Mouse (Mus musculus): ENCODE data around the gene Fbxw7. TPM values are rescaled to one million over a fixed set of nuclear protein-coding genes. Genes with fewer than 3 reads are reported as not detected.

Gene Fbxw7
- total RNA-seq (2021), result 10 to 100 TPM; 41.9 to 45.6 TPM

DNA sequence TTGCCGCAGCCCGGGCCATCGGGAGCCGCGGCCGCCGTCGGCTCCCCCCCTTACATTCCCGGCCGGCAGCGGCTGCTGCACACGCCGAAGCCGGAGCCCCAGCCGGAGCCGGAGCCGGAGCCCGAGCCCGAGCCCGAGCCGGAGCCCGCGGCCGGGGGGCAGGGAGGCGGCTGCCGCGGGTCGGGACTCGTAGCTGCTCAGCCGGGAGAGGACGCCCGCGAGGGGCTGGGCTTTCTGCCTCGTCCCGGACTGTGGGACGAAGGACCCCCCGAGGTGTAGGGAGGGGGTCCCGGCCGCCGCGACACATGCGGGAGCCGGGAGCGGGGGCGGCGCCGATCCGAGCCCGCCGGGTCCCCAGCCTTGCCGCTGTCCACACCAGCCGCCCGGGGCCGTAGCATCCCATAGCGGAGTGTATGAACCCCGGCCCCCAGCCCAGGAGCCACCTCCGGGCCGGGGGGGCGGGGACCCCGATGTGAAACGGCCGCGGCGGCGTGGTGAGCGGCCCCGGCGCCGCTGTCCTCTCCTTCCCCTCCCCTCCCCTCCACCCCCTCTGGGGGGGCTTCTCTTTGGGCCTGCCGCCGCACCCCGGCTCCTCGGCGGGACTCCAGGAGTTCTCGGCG lies at the start of gene Fbxw7:
TSS of gene Fbxw7 (plus strand) at position 507 of the 620 bp plus-strand sequence.
- DNase-seq, result peak; percentile 36

DNA sequence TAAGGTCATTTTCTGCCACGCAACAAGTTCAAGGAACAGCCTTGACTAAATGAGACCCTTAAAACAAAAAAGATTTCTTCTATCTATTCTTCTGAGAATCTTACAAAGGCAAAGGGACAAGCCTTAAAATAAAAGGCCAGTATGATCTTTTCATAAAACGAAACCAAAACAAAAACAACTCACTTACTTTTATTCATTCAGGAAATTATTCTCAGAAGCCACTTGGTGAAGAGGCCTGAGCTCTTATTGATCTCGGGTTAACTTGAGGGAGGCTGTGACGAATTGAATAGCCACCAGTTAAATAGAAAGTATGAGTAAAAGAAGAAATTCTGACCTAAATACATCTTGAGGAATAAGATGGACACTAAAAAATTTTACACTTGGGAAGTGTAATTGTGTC lies 46.1 kb upstream of the Fbxw7 start:
- no peak for DNase-seq

DNA sequence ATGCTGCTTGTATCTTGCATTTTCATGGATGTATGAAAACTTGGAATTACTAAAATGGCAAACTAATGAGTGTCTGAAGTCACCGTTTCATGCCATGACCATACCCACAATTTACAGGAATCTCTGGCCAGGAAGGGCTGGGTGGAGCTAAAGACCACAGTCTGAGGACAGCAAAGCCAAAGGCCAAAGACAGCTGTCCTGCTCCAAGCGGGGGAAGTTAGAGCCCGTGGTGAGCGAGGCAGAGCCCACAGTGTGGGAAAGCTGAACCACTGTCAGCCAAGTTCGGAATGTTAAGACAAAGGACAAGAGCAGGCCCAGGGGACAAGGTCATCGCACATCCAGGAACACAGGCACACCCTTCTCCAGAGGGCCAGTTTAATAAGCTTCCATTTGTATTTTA lies 45.7 kb upstream of the Fbxw7 start:
- no peak for DNase-seq

DNA sequence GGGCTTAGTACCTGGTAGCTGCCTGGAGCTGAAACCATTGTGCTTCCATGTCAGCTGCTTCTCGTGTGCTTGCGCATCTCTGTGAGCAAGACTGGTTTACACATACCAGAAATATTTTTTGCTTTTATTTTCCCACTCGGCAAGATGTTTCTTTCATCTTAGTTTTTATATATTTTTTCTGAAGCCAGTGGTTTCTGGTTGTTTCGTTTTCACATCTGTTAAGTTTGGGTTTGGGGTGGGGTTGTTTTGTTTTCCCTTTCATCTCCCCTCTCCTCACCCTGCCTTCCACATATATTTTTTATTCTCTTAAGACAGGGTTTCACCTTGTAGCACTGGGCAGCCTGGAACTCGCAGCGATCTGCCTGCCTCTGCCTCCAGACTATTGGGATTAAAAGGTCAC lies 44.5 kb upstream of the Fbxw7 start:
- DNase-seq, result no peak

DNA sequence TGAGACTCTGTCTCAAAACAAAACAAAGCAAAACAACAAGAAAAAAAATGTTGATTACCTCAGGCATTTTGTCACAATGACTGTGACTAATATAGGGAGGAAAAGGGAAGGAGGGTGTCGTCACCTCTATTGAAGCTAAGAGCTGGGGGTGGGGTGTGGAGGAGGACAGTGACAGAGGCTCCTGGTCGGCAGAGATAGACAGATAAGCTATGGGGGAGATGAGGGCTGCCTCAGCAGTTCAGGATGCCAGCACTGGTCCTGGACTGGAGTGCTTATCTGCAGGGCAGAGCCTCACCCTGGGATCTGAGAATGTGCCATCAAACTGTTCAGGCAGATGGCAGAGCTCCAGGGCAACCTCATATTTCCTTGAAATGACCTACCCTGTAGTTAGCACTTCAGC lies 43.1 kb upstream of the Fbxw7 start:
- DNase-seq, result no peak

DNA sequence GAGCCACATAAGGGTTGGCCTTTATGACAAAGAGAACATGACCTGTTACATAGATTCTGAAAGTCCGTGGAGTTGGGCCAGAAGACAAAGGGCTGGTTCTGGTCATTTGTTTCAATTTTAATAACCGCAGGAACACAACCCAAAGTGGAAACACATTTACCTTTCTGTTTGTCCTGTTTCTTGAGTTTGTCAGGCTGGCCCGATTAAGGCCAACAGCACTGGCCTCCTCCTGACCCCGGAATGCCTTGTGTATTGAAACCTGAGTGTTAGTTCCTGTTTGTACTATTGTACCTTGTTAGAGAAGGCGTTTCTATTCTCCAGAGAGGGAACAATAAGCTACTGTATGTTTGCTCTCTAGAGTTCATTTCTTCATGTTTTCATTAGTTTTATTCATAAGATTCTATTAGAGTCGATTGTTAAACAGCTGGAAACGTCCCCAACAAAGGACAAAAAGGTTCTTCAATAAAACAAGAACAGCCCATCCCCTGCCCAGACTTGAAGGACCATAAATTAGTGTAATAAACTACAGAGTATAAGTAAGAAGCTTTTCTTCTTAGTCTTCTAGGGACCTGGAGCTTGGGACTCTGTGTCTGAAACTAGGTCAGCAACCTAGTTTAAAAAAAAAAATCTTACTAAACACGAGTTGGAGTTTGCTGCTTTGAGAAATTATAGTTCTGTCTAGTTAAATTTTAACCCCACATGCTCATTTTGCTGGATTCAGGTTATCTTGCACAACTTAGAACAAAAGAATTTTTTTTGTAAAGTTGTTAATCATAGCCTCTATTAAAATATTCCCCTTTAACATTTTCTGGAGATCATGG lies 40.6 kb upstream of the Fbxw7 start:
- no peak for DNase-seq

DNA sequence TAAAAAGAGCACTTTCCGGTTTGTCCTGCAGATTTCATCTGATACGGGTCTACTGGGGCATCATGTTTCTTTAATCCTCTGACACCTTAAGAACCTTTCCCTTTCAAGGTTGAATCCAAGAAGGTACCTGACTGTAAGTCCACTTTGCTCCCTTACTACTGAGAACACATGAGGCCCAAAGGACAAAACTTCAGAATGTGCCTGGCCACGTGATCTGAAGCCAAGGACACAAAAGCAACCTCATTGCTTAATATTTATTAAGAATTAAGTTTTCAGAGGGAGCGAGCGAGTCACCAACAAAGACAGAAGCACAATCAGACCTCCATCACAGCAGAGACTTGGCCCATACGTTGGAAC lies 40.0 kb upstream of the Fbxw7 start:
- DNase-seq, result no peak

DNA sequence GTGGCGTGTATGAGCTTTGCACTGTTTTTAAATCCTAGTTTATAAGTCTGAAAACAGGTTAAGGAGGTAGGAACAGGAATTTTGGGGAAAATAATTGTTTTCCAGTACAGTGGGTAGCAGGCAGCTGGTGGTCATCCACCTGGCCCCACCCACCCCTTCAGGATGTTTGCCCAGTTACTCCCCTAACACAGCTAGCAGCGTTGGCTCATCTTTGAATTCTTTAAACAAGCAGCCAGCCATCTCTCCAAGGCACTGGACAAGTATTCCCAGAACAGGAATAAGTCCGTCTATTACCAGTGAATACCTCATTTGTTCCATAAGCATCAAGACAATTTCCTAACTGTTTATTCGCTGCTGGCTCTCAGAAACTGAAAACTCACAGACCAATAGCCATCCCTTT lies 39.5 kb upstream of the Fbxw7 start:
- no peak for DNase-seq

DNA sequence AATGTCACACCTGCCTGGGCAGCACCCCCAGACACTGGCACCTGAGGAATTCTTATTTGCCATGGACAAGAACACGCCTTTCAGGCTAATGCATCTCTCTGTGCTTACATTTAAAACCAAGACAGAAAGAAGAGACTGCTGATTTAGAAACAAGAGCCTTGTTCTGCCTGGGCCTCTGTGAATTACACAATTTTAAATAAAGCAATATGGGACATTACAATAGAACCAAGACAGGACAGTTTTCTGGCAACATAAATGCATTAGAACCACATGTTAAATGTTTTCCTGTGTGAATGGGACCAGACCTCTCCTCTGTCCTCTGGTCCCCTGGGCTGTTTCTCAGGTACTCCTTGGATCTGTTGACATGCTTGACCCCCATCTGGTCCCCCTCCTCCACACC lies 39.0 kb upstream of the Fbxw7 start:
- DNase-seq, result no peak

DNA sequence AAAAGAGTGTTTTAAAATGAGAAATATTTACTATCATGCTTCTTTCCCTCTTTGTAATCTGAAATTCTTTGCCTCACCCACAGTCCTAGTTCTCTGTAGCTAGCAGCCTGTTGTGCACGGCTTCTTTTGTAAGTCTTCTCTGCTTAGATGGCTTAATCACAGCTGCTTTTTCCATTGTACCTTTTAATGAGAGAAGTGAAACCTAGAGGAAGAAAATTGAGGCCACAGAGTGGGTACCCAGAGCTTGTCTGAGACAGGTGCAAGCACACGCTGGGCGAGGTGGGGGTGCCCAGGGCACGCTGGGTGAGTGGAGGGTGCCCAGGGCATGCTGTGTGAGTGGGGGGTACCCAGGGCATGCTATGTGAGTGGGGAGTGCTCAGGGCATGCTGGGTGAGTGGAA lies 27.2 kb upstream of the Fbxw7 start:
- no peak for DNase-seq

DNA sequence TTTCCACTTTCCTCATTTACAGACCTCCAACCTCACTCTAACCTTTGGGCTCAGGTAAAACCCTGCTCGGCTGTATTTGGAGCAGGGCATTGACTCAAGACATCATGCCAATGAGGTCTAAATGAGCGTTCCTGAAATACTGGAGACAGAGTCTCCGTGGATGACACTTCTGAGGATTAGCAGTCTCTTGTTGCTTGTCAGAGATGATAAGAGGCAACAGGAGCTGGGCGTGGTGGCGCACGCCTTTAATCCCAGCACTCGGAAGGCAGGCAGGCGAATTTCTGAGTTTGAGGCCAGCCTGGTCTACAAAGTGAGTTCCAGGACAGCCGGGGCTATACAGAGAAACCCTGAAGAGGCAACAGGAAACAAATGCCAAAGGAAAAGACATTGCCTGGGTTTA lies 11.0 kb upstream of the Fbxw7 start:
- no peak for DNase-seq

DNA sequence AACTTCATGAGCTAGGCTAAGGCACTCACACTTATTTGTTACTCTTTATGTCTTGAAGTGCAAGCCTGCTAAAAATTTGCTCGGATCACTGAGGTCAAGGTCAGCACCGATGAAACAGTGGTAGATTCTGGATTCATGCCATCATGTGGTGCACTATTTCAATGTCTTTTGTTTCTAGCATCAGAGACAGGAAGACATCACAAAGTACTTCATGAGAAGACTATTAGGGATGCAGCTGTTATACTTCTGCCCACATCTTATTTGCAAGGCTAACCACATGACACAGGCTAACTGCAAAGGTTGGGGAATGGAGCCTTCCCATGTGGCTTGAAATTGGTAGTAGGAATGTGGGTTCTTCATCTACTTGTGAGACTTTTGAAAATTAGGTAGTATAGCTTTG lies 8.9 kb upstream of the Fbxw7 start:
- no peak for DNase-seq

DNA sequence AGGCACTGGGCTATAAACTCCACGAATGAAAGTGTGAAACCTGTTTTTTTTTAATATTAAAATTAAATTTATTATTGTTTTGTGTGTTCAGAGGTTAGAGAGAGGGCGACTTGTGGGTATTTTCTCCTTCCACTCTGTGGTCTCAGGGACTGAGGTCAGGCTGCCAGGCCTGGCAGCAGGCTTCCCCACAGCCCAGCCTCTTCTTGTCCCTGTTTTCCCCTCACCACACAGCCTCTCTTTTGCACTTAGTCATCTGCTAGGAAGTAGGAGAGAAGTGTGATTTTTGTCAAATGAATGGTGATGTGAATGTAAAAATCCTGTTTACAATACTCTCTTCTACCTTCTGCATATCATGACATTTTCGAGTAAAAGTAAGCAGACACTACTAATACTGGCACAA lies 7.2 kb upstream of the Fbxw7 start:
- no peak for DNase-seq

DNA sequence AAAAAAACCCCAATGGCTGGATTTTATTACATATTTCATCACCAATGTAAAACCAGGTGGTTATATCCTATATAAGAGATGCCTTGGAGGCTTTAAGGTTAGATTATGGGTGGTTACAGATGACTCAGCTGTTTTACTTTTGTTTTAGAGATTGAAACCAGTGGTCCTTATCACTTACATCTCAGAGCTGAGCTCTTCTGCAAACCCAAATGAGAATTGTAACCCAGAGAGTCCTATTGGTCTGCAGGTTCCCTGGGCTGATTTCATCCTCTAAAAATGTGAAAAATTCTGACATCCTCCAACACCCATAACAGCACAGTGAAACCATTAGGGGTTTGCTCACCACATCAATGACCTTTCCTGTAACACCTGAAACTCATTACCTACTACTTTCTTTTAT lies 6.2 kb upstream of the Fbxw7 start:
- DNase-seq, result no peak

DNA sequence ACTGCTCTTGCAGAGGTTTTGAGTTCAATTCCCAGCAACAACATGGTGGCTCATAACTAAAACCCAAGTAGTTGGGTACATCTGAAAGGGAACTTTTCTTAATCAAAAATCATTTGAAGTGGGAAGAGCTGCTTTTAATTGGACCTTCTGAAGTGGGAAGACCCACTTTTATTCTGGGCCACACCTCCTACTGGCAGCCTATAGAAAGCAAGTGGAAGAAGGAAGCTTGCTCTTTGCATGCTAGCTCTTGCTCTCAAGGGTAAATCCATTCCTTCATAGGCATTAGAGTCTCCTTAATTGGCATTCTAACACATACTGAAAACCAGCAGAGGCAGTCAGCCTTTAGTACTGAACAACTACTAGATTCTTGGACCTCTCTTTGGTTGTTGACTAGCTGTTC lies 4.3 kb upstream of the Fbxw7 start:
- no peak for DNase-seq

DNA sequence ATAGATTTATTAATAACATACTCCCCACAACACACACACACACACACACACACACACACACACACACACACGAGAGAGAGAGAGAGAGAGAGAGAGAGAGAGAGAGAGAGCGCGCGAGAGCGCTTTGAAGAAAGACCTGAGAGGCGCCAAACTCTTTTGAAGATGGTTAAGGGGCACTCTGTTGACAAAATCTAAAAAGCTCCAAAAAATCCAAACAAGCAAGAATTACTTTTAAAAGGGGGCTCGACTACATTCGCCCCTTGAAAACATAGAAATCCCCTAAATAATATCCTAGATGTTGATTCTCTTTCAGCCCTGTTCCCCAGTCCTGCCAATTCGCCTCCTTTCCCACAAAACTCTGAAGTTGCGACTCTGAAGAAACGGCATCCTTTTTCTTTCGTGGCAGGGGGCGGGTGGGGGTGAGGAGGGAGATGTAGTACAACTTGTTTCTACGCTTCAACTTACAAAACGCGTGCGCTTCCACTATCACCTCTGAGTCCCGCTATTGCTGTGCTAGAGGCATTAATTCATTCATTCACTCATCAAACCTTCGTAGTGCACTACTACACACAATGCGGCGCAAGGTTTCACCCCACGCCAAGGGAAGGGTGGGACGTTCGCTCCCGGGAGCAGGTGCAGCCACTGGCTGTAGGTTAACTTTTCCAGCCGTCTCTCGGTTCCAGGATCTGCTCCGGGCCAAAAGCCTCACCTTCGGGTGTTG lies 1.5 kb upstream of the Fbxw7 start:
- DNase-seq, result no peak

DNA sequence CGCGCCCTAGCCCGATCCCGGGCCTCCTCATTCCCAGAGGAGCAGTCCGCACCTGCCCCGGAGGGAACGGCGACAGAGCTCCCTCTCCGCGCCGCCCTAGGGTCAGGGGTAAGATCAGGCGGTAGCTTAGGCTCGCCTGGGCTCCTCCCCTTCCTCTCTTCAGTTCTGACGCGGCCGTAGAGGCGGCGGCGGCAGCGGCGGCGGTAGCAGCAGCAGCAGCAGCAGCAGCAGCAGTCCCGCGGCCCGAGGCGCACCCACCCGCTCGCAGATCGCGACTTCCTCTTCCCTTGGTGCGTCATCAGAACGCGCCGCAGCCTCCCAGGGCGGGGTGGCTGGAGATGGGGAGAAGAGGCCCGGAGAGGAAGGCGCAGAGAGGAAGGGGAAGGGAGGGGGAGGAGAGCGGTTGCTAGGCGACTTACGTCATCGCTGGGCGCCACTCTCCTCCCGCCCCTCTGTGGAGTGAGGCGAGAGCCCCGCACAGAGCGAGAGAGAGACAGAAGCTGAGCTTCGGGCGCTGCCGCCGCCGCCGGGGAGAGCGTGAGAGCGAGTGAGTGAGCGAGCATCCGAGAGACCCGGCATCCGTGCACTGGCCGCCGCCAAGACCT lies 809 bp upstream of the Fbxw7 start:
- DNase-seq, result peak; percentile 100

DNA sequence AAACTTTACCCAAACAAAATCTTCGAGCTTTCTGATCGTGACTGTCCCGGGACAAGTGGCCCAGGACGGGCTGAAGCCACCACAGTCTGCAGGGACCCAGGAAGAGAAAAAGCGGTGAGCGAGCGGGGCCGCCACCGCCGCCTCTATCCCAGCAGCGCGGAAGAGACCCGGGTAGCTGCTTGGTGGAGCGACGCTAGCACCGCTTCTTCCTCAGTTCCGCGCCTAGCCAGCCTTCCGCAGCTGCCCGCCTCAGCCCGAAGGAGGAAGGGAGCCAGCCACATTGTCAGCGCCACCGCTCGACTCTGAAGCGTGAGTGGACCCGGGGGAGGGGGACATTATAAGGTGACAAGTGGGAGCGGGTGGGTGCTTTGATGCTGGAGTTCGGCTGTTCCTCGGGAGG lies 393 bp downstream of the Fbxw7 start:
- peak; percentile 49 for DNase-seq

DNA sequence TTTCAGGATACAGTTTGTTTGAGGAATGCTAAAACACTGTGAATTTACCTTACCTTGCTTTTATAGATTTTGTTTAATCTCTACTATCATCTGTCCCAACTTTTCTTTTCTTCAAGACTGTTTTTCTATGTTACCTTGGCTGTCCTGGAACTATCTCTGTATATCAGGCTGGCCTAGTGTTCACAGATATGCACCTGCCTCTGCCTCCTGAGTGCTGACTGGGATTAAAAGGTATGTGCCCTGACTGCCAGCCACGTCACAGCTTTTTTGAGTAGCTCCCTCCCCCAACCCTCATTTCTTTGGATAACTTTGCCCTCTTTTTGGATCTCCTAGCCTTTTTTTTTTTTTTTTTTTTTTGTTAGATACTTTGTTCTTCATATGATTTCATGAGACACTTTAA lies 1.9 kb downstream of the Fbxw7 start:
- no peak for DNase-seq

DNA sequence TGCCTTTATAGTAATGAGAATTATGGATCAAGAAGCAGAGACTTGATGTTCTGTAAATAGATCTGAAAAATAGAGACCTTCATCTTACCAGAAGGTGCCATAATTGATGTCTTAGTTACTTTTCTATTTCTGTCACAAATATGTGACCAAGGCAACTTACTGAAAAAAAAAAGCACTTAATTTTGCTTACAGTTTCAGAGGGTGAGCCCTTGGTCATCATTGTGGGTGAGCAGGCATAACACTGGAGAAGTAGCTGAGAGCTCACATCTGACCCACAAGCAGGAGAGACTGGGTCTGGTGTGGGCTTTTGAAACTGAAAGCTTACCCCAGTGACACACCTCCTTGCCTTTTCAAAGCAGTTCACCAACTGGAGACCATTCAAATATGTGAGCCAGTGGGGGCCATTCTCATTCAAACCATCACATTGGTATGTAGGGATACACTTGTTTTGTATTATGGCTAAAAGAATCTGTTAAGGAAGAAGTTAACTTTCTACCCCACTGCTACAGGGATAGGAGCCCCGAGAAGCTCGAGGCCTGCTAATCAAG lies 5.7 kb downstream of the Fbxw7 start:
- no peak for DNase-seq

DNA sequence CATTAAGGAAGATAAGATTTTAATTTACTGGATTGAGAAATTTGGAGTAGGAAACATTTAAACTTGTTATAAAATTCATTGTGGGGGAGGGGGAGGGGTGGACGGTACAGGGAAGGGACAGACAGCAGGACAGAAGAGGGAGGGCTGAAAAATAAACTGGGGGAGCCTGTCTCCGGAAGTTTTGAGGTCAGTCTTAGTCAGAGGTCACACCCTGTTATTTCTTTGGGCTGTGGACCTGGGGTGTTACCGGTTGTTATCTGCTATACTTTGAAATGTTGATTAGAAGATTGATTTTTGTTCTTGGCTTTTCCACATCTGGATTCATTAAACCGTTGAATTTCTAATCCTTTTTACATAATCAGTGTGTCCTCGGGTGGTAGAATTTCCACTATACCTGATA lies 10.9 kb downstream of the Fbxw7 start:
- no peak for DNase-seq

DNA sequence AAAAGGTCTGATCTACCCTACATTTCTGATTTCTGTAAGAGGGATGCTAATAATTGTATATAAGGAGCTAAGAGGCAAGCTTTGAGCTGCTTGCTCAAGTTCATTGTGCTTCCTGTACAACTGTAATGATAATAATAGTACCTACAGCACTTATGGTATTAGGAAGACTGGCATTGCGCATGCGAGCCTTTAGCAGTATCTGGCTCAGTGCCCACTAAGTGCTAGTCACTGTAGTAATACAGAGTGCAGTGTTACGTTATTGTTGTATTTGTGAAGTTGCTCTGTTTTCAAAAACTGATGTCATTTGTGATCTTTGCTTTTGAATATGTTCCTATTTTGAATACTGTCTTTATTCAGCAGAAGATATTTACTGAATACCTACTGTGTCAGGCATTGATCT lies 11.3 kb downstream of the Fbxw7 start:
- peak; percentile 56 for DNase-seq

DNA sequence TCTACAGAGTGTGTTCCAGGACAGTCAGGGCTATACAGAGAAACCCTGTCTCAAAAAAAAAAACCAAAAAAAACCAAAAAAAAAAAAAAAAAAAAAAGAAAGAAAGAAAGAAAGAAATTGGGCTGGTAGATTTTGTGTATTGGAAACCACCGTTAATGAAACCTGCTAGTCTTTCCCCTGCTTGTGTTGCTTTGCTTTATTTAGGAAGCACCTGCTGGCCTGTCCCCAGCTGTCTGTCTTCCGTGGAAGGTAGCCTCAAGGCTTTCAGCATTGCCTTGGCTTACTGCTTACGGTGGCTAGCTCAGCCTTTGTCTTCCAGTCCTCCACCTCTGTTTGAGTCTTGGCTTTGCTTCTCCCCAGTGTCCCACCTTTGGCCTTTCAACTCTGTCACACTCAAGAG lies 11.9 kb downstream of the Fbxw7 start:
- DNase-seq, result no peak
